Mouse (Mus musculus): ENCODE data around the gene Neurod1. TPM values are rescaled to one million over a fixed set of nuclear protein-coding genes. Genes with fewer than 3 reads are reported as not detected.

Gene Neurod1
- polyA plus RNA-seq, 1 experiment from 2014 or later = 38.5 TPM

GRCm38 (mm10) chr2:79430061-79430460, 26.5 kb downstream of the Neurod1 start:
- Histone ChIP-seq H3K27me3 (peaks cover 26% of the 10 kb centered on the region), H3K36me3 (no peaks in the 10 kb centered on the region), H3K9ac (replicated peaks) (no peak overlapping the region), H3K27ac (no peak overlapping the region), H3K4me3 (replicated peaks) (no peak overlapping the region), H3K9me3 (no peaks in the 10 kb centered on the region), H3K4me1 (replicated peaks) (peaks cover 12% of the 10 kb centered on the region), H3K4me2 (replicated peaks) (no peak overlapping the region)
- ATAC-seq = no peak

- no peak for ATAC-seq
- no peak overlapping the region for H3K27ac ChIP-seq
- H3K4me1 ChIP-seq (replicated peaks) = peaks cover 12% of the 10 kb centered on the region
- H3K36me3 ChIP-seq = no peaks in the 10 kb centered on the region
- H3K4me2 ChIP-seq (replicated peaks) = no peak overlapping the region
- H3K9ac ChIP-seq (replicated peaks) = no peak overlapping the region
- H3K9me3 ChIP-seq = no peaks in the 10 kb centered on the region
- H3K27me3 ChIP-seq = peaks cover 27% of the 10 kb centered on the region
- H3K4me3 ChIP-seq (replicated peaks) = no peak overlapping the region
- WGBS = 5% methylated on average over 6 of the region's 6 CpGs
These were observed 26.9 kb downstream of the Neurod1 start for GRCm38 (mm10) chr2:79429650-79430049.

GRCm38 (mm10) chr2:79429108-79429507, 27.4 kb downstream of the Neurod1 start:
- Histone ChIP-seq H3K27me3 (peaks cover 27% of the 10 kb centered on the region), H3K36me3 (no peaks in the 10 kb centered on the region), H3K4me2 (replicated peaks) (peak overlapping the region; percentile 84), H3K4me3 (replicated peaks) (peak overlapping the region; percentile 44), H3K9ac (replicated peaks) (0 out of 2 replicates have a peak overlapping the region, but pooled peaks have one; percentile 55), H3K27ac (no peak overlapping the region), H3K9me3 (no peaks in the 10 kb centered on the region), H3K4me1 (replicated peaks) (peaks cover 12% of the 10 kb centered on the region)
- peak; percentile 60; the same call in 1 of the 2 replicates for ATAC-seq
- 9% methylated on average over 7 of the region's 7 CpGs for WGBS

- H3K4me2 ChIP-seq (replicated peaks) = peak overlapping the region; percentile 84
- peak overlapping the region; percentile 55; the same call in 1 of the 2 replicates for H3K9ac ChIP-seq (replicated peaks)
- H3K9me3 ChIP-seq = no peaks in the 10 kb centered on the region
- peak overlapping the region; percentile 44 for H3K4me3 ChIP-seq (replicated peaks)
- H3K36me3 ChIP-seq = no peaks in the 10 kb centered on the region
- no peak overlapping the region for H3K27ac ChIP-seq
- peaks cover 27% of the 10 kb centered on the region for H3K27me3 ChIP-seq
- H3K4me1 ChIP-seq (replicated peaks) = peaks cover 12% of the 10 kb centered on the region
- under 1% methylated on average over 32 of the region's 35 CpGs for WGBS
- ATAC-seq = peak; percentile 86
These were observed 27.9 kb downstream of the Neurod1 start for GRCm38 (mm10) chr2:79428569-79429104.

- H3K4me1 ChIP-seq (replicated peaks) = peaks cover 12% of the 10 kb centered on the region
- no peak overlapping the region for H3K4me2 ChIP-seq (replicated peaks)
- no peak for ATAC-seq
- no peak overlapping the region for H3K27ac ChIP-seq
- no peaks in the 10 kb centered on the region for H3K36me3 ChIP-seq
- H3K4me3 ChIP-seq (replicated peaks) = no peak overlapping the region
- peaks cover 27% of the 10 kb centered on the region for H3K27me3 ChIP-seq
- H3K9me3 ChIP-seq = no peaks in the 10 kb centered on the region
- 22% methylated on average over 6 of the region's 6 CpGs for WGBS
- no peak overlapping the region for H3K9ac ChIP-seq (replicated peaks)
These were observed 28.5 kb downstream of the Neurod1 start for GRCm38 (mm10) chr2:79428022-79428421.

- H3K9me3 ChIP-seq = no peaks in the 10 kb centered on the region
- H3K27ac ChIP-seq = no peak overlapping the region
- no peaks in the 10 kb centered on the region for H3K36me3 ChIP-seq
- H3K4me3 ChIP-seq (replicated peaks) = no peak overlapping the region
- peaks cover 6% of the 10 kb centered on the region; the same call in 1 of the 2 replicates for H3K27me3 ChIP-seq
- peaks cover 4% of the 10 kb centered on the region for H3K4me1 ChIP-seq (replicated peaks)
- no peak for ATAC-seq
- H3K9ac ChIP-seq (replicated peaks) = no peak overlapping the region
- WGBS = 20% methylated on average over 6 of the region's 6 CpGs
- no peak overlapping the region for H3K4me2 ChIP-seq (replicated peaks)
These were observed 34.9 kb downstream of the Neurod1 start for GRCm38 (mm10) chr2:79421696-79422095.

GRCm38 (mm10) chr2:79414505-79414904, 42.0 kb downstream of the Neurod1 start:
- no peaks in the 10 kb centered on the region for H3K27me3 ChIP-seq
- H3K9me3 ChIP-seq = no peaks in the 10 kb centered on the region
- H3K27ac ChIP-seq = no peak overlapping the region
- H3K9ac ChIP-seq (replicated peaks) = no peak overlapping the region
- no peak overlapping the region for H3K4me2 ChIP-seq (replicated peaks)
- no peaks in the 10 kb centered on the region for H3K36me3 ChIP-seq
- 75% methylated on average over 7 of the region's 7 CpGs for WGBS
- no peak overlapping the region for H3K4me3 ChIP-seq (replicated peaks)
- 0 out of 2 replicates have a peak, but pooled peaks cover 9% of the 10 kb centered on the region for H3K4me1 ChIP-seq (replicated peaks)
- no peak for ATAC-seq

- no peak overlapping the region for H3K9ac ChIP-seq (replicated peaks)
- H3K36me3 ChIP-seq = no peaks in the 10 kb centered on the region
- H3K27me3 ChIP-seq = no peaks in the 10 kb centered on the region
- H3K9me3 ChIP-seq = no peaks in the 10 kb centered on the region
- no peak overlapping the region for H3K27ac ChIP-seq
- H3K4me3 ChIP-seq (replicated peaks) = no peak overlapping the region
- WGBS = 90% methylated on average over 3 of the region's 3 CpGs
- H3K4me1 ChIP-seq (replicated peaks) = 0 out of 2 replicates have a peak, but pooled peaks cover 9% of the 10 kb centered on the region
- ATAC-seq = no peak
- no peak overlapping the region for H3K4me2 ChIP-seq (replicated peaks)
These were observed 45.7 kb downstream of the Neurod1 start for GRCm38 (mm10) chr2:79410903-79411255.

- no peaks in the 10 kb centered on the region for H3K27me3 ChIP-seq
- ATAC-seq = no peak
- no peak overlapping the region for H3K4me3 ChIP-seq (replicated peaks)
- no peaks in the 10 kb centered on the region for H3K36me3 ChIP-seq
- H3K4me2 ChIP-seq (replicated peaks) = no peak overlapping the region
- no peak overlapping the region for H3K27ac ChIP-seq
- H3K4me1 ChIP-seq (replicated peaks) = 0 out of 2 replicates have a peak, but pooled peaks cover 9% of the 10 kb centered on the region
- no peak overlapping the region for H3K9ac ChIP-seq (replicated peaks)
- no peaks in the 10 kb centered on the region for H3K9me3 ChIP-seq
- 54% methylated on average over 15 of the region's 15 CpGs for WGBS
These were observed 46.2 kb downstream of the Neurod1 start for GRCm38 (mm10) chr2:79410247-79410902.

GRCm38 (mm10) chr2:79405661-79406405, 50.7 kb downstream of the Neurod1 start:
- Histone ChIP-seq H3K27me3 (no peaks in the 10 kb centered on the region), H3K4me3 (replicated peaks) (no peak overlapping the region), H3K9me3 (no peaks in the 10 kb centered on the region), H3K4me1 (replicated peaks) (0 out of 2 replicates have a peak, but pooled peaks cover 6% of the 10 kb centered on the region), H3K36me3 (no peaks in the 10 kb centered on the region), H3K27ac (no peak overlapping the region), H3K4me2 (replicated peaks) (no peak overlapping the region), H3K9ac (replicated peaks) (no peak overlapping the region)
- 72% methylated on average over 5 of the region's 5 CpGs for WGBS
- no peak for ATAC-seq
